Mouse (Mus musculus) frontal cortex, postnatal 36 days (tissue): Measurements from ENCODE around the gene Rpl31.

Source experiments
- DNase-seq, 2 experiments: peaks; one replicate each; pipeline ENCODE4 v3.0.0; 2022; ENCODE audit warnings: low spot score in 2 of 2

Gene Rpl31

DNA sequence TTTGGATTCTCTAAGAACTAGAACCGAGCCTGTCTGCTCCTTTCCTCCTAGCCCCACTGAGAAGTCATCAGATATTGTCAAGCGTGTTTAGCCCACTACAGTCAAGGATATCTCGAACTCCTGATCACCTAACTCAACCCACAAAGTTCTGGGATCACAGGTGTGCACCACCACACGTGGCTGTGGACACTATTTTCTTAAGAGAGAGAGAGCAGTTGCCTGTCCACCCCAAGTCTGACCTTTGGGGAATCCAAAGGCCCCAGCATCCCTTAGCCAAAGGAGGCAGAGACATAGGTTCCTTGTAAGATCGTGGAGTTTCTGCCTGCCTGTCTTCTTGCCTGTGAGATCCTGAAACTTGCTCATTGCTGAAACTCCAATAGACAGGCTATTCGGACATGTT lies 597 bp upstream of the Rpl31 start:
- DNase-seq, result no peak

DNA sequence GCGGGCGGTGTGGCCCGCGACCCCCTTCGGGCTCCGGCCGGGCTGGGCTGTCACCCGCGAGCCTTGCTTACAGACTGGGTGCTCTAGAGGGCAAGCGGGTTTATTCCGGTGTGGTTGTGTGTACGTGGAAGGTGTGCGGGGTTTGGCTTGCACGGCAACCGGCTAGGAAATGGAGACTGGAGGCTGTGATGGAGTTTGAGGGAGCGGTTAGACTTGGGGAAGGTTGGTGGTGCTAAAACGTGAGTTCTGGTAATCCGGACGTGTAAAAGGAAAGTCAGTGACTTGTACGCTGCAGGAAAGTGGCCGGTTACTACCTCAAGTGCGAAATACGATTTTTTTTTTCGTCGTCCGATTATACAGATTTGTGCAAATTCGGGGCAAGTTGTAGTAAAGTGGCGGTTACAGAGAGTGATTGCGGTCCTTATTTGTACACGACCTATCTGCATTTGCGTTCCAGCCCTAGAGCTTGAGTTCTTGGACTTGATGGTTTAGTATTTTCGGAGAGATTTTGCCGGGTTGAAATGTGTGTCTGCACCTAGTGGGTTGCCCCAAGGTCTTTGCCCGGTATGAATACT lies 712 bp downstream of the Rpl31 start:
- no peak for DNase-seq

DNA sequence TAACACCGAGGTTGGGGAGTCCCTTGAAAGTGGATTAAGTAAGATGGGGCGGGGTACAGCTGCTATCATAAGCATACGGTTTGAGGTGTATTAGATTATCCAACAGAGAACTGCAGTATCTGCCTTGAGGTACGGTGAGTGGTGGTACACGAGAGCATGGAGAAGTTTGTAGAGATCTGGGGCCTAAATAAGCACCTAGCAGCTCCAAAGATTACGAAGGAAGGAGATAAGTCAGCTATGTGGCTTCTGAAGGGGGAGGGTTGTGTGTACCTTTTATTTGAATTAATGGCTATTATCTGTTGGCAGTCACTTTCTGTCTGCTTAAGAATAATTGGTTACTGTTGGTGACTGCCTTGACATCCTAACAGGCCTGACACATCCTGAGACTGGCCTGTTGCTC lies 2.8 kb downstream of the Rpl31 start:
- no peak for DNase-seq

DNA sequence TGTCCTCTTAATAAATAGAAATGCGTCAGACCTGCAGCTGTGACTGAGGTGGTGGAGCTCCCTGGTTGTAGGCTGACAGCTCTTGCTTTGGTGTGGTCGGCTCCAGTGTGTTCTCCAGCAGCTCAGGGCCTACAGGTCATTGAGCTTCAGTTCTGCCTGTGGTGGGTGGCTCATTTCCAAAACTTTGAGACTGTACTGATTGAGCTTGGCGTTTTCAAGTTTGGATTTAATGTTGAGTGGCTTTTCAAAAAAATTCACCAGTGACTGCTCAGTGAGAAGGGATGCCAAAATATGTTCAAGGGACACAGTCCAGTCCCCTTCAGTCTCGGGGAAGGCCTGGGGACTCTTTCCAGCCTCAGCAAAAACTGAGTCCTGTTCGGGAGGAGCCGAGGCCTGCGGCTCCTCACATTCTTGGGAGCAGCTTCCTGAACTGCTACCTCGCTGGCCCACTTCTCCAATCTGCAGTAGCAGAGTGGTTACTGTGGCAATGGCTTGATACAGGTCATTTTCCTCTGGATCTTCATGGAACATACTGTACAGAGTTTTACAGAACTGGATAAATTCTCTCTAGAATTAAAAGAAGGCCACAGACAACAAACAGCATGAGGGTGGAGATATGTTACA lies 4.7 kb downstream of the Rpl31 start:
- DNase-seq, result no peak

DNA sequence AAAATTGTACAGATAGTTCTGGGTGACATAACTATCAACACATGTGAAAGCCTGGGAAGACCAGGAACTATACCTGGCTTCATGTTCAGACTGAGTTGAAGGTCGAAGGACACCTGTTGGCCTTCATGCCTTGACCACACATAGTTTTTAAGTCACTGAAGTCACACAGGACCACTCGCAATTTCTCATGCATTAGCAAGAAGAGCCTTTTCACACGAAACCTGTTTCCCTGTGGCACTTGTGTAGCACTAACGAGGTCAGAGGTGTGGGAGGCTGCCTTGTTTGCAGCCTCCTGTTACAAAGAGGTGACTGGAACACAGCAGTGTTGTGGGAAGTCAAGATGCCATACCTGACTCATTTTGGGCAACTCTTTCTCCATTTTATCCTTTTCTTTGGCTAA lies 5.7 kb downstream of the Rpl31 start:
- DNase-seq, result no peak

DNA sequence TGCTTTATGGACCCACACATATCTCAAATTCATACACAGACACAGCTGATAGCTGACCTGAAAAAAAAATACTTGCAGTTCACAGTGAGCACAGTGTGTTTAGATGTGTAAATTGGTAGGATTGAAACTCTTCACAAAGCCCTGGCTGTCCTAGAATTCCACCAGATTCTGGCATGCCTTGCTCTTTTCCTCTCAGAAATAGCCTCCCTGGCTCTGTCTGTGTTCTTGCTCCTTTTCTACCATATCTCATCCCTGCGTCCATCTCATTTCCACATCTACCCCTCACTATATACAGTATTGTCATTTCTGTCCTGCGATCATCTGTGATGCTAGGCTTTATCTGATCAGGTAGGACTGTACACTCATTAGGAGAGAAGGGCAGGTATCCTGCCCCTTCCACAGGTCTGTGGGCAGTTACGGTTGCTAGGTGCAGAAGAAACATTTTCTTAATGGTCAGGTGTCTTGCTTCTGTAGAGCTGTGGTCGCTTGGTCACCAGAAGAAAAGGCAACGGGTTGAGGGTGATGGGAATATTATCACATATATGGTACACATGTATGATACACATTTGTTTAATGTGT lies 6.7 kb downstream of the Rpl31 start:
- no peak for DNase-seq

DNA sequence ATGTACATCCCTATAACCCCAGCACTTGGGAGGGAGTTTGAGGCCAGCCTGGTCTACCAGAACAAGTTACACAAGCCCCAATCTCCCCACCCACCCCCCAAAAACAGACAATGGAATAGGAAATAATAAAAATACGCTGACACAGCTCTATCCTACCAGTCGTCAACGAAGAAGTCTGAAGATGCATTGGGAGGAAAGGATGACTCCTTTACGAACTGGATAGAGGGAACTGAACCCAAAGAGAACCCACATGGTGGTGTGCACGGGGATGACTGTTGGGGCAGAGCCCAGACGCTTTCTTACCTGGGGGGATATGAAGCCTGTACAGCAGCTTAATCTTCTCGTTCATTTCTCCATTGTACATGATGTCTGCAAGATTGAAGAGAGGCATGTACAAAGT lies 8.5 kb downstream of the Rpl31 start:
- no peak for DNase-seq

DNA sequence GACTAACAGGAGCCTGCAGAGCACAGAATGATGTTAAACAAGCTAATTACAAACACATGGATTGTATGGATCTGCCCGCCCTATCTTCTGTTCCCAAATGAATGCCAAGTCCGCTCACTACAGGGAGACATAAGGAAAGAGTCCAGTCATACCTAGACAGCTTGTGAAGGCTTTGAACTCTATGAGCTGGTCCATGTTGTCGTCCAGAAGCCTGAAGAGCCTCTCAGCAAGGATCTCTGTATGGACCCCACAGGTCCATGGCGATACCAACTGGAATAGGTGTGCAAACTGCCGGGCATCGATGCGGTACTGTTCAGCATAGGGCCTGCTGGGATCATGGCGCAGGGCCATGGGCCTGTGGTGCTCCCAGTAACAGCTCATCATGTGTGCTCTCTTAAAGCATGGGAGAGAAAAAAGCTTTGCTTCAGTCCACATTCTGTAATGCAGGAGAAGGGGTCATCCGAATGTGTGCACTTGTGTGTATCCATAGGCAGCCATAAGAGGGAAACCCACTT lies 9.1 kb downstream of the Rpl31 start:
- no peak for DNase-seq

DNA sequence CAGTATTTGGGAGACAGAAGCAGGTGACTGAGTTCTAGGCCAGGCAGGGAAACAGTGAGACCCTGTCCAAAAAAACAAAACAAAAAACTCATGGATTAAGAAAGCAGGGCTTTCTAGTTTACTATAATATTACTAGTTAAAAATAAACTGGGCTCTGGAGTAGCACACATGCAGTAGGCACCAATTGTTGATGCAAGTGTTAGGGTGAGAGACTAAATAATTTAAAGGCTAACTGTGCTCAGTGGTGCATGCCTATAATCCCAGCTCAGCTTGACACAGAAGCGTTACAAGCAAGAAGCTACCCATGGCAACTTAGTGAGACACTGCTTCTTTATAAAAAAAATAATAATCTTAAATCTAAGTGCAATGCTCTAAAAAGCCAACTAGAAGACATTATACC lies 10.9 kb downstream of the Rpl31 start:
- no peak for DNase-seq

DNA sequence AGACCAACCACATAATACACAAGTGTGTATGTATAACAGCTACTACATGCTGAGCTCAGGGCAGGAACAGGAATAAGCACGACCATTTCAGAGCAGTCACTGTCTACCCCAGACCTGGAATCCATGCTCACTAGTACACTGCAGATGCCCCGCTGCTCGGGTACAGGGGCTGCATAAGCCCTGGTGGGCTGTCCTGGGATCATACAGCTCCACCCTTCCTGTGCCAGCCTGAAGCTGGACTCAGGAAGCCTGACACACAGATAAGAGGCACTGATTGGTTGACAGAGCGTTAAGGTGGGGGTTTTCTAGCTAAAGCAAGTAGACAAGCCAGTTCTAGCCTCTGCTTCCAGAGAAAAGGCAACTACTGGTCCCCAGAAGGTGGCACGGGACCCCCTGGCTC lies 11.4 kb downstream of the Rpl31 start:
- DNase-seq, result no peak

DNA sequence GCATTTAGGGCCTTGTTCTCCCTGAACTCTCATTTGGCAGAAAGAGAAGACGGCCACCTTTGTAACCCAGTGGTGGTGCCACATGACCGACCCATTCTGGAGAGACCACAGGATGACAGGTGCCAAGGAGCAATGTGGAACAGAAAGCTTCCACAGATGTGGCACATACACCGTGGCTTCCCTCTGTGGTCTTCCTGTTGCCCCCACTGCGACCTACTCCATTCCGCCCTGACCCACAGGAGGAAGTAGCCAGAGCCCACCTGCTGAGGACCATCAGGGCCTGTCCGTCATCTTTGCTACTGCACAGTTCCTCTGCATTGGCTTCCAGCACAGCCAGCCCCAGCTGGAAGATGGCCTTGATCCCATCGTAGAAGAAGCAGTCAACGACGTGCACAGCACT lies 13.4 kb downstream of the Rpl31 start:
- no peak for DNase-seq

DNA sequence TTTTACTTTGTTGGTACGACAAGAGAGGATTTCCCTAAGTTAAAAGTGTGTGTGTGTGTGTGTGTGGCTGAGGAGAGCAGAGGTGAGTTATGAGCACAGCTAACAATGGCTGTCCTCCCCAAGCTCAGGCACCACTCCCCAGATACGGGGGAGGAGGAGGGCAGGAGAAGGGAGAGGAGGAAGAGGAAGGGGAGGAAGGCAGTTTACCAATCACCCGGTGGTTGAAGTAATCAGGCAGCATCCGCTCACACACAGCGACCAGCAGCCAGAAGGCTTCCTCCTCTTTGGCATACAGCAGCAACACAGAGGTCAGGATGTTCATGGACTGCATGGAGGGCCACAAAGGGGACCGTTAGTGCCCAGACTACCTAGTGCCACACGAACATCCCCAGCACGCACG lies 17.3 kb downstream of the Rpl31 start:
- no peak for DNase-seq

DNA sequence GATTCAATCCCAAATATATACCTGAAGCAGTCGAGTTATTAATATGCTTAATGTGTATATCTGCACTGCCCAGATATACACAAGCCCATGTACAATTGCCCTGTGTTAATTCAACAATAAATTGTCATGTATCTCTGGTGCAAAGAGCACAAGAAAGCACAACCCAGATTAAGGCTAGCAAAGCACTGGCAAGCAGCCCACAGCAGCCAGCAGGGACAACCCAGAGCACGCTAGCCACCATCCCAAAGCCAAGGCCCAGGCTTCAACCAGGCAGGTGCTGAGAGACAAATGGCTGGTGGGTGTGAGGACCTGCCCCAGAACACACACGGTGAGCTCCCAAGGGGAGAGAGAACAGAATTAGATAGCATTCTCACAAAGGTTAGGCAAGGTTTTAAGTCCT lies 18.8 kb downstream of the Rpl31 start:
- no peak for DNase-seq

DNA sequence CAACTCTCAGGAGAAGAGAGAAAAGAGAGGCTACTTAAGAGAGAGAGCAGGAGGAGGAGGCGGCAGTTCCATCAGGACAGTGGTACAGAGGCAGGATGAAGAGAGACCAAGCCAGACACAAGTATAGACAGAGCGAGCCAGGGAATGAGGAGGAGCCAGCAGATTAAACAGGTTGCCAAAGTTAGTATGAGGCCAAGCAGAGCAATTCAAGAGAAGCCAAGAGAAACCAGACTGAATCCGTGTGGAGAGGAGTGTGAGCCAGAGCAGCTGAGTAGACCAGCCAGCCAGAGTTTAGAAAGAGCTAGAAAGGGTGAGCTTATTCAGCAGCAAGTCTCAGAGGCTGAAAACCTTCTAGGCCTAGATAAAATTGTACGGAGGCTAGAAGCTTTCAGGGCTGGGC lies 19.9 kb downstream of the Rpl31 start:
- DNase-seq, result no peak

DNA sequence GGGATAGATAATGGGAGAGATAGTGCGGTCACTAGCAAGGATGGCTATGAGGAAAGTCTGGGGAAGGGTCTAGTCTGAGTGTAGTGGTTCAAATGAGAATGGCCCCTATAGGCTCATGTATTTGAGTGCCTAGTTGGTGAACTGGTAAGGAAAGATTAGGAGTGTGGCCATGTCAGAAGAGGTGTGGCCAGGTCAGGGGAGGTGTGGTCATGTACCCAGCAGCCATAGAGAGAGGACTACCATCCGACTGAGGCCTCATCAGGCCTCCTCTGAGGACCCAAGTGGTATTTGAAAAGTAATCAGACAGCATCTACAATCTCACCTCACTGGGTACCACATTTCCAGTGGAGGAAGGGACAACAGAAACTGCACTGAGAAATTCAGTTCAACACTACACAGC lies 20.5 kb downstream of the Rpl31 start:
- no peak for DNase-seq

DNA sequence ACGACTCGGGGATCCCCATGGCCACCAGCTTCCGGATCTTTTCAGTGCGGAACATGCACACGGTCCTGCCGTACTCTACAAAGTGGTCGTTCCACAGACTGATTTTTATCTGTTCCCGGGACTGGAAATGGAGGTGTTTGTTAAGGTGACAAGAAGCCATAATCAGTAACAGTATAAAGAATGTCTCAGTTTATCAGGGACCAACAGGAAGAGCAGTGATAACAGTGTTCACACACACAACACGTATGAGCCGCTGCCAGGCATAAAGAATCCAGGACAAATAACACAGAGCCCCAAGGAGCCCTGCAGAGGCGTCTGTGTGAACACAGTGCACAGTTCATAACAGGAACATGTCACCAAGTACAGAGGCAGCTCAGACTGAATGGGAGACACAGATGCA lies 21.7 kb downstream of the Rpl31 start:
- no peak for DNase-seq

DNA sequence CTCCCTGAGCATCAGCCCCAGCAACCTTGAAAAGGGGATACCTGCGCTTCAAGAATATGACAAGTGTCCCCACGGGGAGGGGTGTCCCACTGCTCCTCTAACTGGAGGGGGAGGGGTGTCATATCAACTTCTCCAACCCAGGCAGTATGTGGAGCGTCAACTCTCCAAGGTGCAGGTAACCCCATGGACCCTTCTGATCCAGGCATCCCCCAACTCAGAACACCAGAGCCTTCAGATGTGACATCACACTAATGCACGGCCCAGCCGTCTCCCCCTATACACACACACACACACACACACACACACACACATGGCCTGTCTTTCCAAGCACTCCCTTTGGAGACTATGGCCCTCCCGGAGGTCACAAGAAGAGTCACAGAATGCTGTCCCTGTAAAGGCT lies 24.0 kb downstream of the Rpl31 start:
- no peak for DNase-seq

DNA sequence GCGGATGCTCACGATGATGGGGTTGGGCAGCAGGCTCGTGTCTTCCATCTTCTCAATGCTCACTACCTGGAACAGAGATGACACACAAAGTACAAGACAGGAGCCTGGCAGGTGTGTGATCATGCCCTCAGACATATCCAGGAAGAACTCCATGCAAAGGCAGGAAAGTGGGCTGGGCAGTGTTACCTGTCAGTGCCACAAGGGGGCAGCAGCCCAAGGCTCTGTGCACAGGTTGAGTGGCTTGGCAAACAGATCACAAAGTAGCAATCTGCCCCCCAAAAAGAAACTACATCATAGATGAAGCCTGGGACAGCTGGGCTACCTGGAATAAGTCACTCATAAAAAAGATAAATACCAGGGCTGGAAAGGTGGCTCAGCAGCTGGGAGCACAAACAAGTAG lies 24.5 kb downstream of the Rpl31 start:
- DNase-seq, result peak; percentile 80 to 86

DNA sequence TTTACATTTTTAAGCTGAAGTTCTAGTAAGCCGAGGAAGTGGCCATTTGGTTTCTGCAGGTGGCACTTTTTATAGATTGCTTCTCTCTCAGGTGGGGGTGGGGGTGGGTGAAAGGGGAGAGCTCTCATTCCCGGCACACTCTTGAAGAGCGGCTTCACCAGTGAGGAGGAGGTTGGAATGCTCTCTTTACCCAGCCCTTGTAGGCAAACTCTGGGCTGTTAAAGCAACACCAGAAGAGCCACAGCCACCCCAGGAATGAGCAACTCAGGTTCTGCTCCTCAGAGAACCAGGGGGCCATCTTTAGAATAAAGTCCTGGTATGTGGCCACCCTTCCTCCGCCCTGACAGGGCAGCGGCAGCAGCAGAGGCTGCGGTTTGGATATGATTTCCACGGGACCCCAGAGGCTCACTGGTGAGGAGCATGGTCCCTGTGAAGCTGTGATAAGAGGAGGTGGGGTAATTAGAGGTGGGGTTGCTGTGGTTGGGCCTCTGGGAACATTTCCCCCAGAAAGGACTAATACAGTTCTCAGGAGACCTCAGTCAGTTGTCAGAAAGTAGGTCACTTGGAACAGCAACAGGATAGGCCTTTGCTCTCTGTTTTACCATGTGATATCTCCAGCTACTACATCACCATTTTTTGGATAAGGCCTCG lies 25.7 kb downstream of the Rpl31 start:
- DNase-seq, result no peak

DNA sequence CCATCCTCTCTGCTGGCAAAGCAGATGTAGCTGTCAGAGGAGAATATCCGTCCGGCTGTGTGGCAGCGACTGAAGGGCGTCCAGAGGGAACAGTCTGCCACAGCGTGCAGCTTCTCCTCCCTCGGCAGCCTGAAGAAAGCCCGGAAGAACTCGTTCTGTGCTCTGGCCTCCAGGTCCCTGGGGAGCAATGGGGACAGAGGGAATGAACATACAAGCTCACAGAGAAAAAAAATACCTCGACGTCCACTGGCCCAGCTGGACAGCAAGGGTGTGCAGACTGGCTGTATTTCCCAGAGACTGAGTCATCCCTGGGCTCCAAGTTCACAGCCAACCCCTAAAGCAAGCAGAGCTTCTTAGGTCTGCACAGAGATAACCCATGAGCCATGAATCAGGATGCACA lies 26.5 kb downstream of the Rpl31 start:
- DNase-seq, result no peak

DNA sequence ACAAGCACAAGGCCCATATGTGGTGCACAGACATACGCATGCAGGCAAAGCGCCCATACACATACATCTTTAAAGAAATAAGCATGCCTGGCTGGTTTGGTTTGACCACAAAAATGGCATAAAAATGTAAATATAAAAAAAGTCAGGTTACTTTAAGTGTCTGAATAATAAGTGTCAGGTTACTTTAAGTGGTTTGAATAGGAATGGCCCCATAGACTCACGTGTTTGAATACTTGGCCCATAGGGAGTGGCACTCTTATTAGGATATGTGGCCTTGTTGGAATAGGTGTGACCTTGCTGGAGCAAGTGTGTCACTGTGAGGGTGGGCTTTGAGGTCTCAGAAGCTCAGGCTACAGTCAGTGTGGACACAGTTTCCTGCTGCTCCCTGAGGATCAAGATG lies 27.0 kb downstream of the Rpl31 start:
- no peak for DNase-seq

DNA sequence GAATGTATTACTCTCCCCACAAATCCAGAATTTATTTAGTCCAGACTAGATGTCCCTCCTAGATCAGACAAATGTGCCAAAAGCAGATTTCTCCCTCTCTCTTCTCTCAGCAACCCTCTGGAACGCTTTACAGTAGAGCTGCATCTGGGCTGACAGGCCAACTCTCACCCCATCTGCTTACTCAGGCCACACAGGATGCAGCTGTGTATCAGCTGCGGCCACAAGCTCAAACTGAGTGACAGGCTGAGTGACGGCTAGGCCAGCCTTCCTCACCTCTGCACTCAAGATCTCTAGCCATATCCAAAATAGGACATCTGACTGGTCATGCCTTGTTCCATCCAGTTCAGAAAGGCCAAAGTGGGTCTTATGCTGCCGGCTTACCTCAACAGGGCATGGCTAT lies 28.7 kb downstream of the Rpl31 start:
- DNase-seq, result no peak

DNA sequence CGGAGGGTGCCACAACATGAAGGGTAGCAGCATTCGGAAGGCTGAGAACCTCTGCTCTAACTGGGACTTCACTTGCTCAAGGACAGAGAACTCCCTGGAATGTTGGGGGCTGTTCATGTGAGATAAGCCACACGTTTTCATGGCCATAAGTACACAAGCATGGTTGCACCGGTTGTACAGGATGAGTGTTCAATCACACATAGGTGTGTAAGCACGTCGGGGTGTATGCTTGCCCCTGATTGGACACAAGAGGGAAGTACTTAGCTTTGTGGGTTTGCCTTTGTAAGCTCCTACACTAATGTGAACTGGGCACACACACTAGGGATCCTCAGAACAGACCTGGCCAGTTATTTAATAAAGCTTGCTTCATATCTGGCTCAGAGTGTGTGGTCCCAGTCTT lies 30.6 kb downstream of the Rpl31 start:
- DNase-seq, result no peak
